Mouse (Mus musculus) kidney, postnatal 0 days (tissue): ENCODE measurements around the gene Cic. TPM values are rescaled to one million over a fixed set of nuclear protein-coding genes. Genes with fewer than 3 reads are reported as not detected.

Source experiments
- ATAC-seq: fragments of 200-750 bp; cut with Nextera tagmentation; replicated peaks from 2 replicates; pipeline ENCODE4 v1.8.0; 2017; ENCODE audit warnings: low read depth, moderate number of reproducible peaks, moderate TSS enrichment, moderate library complexity; ENCODE audit not compliant: low FRiP score
- DNase-seq: peaks from one replicate; pipeline ENCODE4 v3.0.0-alpha.2; 2016; ENCODE audit warnings: low spot score
- H3K27ac ChIP-seq: fragments of 300-500 bp; sonication (generic); 2 replicates; pipeline ENCODE4 v1.5.1; 2014; ENCODE audit warnings: mild to moderate bottlenecking
- H3K27me3 ChIP-seq: fragments of 300-500 bp; sonication (generic); 2 replicates; pipeline ENCODE4 v1.6.1; 2014; ENCODE audit warnings: low read length, mixed read lengths; ENCODE audit not compliant: insufficient read depth
- H3K36me3 ChIP-seq: fragments of 300-500 bp; sonication (generic); 2 replicates; pipeline ENCODE4 v1.6.1; 2014; ENCODE audit warnings: low read length, mixed read lengths; ENCODE audit not compliant: insufficient read depth
- H3K4me1 ChIP-seq: fragments of 300-500 bp; sonication (generic); replicated peaks from 2 replicates; pipeline ENCODE4 v1.6.1; 2014; ENCODE audit warnings: antibody characterized with exemption, low read length, mixed read lengths; ENCODE audit not compliant: insufficient read depth
- H3K4me2 ChIP-seq: fragments of 300-500 bp; sonication (generic); 2 replicates; pipeline ENCODE4 v1.6.1; 2014; ENCODE audit warnings: mild to moderate bottlenecking, low read length, moderate library complexity, mixed read lengths
- H3K4me3 ChIP-seq: fragments of 300-500 bp; sonication (generic); replicated peaks from 2 replicates; pipeline ENCODE4 v1.5.1; 2014; ENCODE audit warnings: low read depth, low read length
- H3K9ac ChIP-seq: fragments of 300-500 bp; sonication (generic); 2 replicates; pipeline ENCODE4 v1.6.1; 2014; ENCODE audit warnings: low read depth, low read length
- H3K9me3 ChIP-seq: fragments of 300-500 bp; sonication (generic); replicated peaks from 2 replicates; pipeline ENCODE4 v1.6.1; 2016; ENCODE audit warnings: low read length, inconsistent platforms, mixed read lengths
- CTCF ChIP-seq: IDR thresholded peaks from 2 replicates; pipeline ENCODE4 v1.5.1; 2016; ENCODE audit warnings: antibody characterized with exemption, low read depth, mild to moderate bottlenecking, moderate library complexity
- WGBS: fragments of 180-500 bp; shearing (Covaris S2); extraction: QIAGEN DNeasy Blood & Tissue Kit; methylation state at CpG from one replicate; pipeline ENCODE4 v1.1.7; 2014; 5-methylcytosine and 5-hydroxymethylcytosine counted together
- polyA plus RNA-seq: library from polyadenylated mRNA; unstranded; fragments of >200 nt; fragmentation: Nextera tagmentation; extraction: Ambion mirVana; gene quantifications from 2 replicates; pipeline ENCODE4 v1.2.1, GENCODE M21; 2015

Gene Cic
- polyA plus RNA-seq, 1 experiment from 2014 or later = 23.3 TPM

DNA sequence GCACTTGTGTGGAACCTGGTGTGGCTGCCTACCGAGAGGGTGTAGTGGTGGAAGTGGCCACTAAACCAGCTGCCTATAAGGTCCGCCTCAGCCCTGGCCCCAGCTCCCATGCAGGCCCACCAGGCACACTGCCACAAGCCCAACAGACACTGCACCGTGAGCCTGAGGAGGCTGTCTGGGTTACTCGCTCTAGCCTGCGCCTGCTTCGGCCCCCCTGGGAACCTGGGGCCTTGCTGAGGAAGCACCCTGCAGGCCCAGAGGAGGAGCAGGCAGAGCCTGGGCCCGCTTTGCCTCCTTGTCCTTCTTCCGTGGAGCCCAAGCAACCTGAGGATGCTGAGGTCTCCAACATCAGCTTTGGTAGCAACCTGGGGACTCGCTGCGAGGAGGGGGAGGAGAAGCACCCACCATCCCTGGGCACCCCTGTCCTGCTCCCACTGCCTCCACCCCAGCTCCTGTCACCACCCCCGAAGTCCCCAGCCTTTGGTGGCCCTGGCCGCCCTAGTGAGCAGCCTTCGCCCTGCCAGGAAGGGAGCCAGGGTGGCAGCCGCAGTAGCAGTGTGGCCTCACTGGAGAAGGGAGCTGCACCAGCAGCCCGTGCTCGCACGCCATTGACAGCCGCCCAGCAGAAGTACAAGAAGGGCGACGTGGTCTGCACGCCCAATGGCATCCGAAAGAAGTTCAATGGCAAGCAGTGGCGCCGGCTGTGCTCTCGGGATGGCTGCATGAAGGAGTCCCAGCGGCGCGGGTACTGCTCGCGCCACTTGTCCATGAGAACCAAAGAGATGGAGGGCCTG, 4.3 kb downstream of the Cic start:
- no peak for ATAC-seq
- DNase-seq = no peak
- Histone ChIP-seq H3K27ac (no peak overlapping the region), H3K36me3 (peaks cover 22% of the 10 kb centered on the region), H3K4me1 (peaks cover 25% of the 10 kb centered on the region), H3K9me3 (no peaks in the 10 kb centered on the region), H3K9ac (no peak overlapping the region), H3K4me3 (no peak overlapping the region), H3K4me2 (no peak overlapping the region), H3K27me3 (no peaks in the 10 kb centered on the region)
- WGBS = 93% methylated on average over 30 of the region's 30 CpGs
- no peak for TF ChIP-seq CTCF

- 80% methylated on average over 36 of the region's 38 CpGs for WGBS
- H3K9me3 ChIP-seq = no peaks in the 10 kb centered on the region
- no peak overlapping the region for H3K9ac ChIP-seq
- ATAC-seq (no peak), DNase-seq (no peak)
- peaks cover 28% of the 10 kb centered on the region for H3K4me1 ChIP-seq
- TF ChIP-seq CTCF = no peak
- peaks cover 22% of the 10 kb centered on the region for H3K36me3 ChIP-seq
- no peak overlapping the region for H3K4me3 ChIP-seq
- no peaks in the 10 kb centered on the region for H3K27me3 ChIP-seq
- H3K27ac ChIP-seq = no peak overlapping the region
- no peak overlapping the region for H3K4me2 ChIP-seq
These were observed 5.1 kb downstream of the Cic start for GRCm38 (mm10) chr7:25272445-25273258.

DNA sequence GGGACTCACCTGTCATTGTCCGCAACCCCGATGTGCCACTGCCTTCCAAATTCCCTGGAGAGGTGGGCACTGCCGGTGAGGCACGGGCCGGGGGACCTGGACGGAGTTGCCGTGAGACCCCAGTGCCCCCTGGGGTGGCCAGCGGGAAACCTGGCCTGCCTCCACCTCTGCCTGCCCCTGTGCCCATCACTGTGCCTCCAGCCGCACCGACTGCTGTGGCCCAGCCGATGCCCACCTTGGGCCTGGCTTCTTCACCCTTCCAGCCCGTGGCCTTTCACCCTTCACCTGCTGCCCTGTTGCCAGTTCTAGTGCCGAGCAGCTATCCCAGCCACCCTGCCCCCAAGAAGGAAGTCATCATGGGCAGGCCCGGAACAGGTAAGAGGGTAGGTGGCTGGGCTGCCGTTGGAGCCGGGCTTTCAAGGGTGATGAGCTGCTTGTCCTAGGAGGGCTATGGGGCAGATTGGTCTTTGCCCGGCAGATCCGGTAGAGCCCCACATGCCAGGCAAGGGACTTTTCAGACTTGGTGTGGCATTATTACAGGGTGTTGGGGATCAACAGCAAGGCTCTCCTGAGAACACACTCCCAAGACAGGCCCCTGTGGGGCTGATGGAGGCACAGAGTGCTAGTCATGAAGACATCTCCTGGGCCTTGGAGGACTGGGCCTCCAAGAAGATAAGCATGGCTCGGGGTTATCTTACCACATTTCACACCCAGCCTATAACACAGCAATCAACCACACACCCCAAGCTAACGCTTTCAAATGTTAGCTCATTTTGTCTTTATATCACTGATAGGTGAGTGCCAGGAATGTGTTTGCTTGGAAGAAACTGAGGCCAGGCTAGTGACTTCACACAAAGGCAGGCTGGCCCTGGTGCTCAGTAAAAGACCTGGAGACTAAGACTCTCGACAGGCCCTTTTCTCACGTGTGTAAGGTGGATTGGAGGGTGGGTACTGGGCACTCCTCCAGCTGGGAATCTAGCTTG, 6.0 kb downstream of the Cic start:
- no peak for DNase-seq
- Histone ChIP-seq H3K4me3 (no peak overlapping the region), H3K36me3 (peaks cover 22% of the 10 kb centered on the region), H3K9me3 (no peaks in the 10 kb centered on the region), H3K4me2 (no peak overlapping the region), H3K27ac (no peak overlapping the region), H3K4me1 (peaks cover 32% of the 10 kb centered on the region), H3K27me3 (no peaks in the 10 kb centered on the region), H3K9ac (no peak overlapping the region; the same call in 1 of the 2 replicates)
- no peak for ATAC-seq
- no peak for TF ChIP-seq CTCF
- 92% methylated on average over 22 of the region's 22 CpGs for WGBS

DNA sequence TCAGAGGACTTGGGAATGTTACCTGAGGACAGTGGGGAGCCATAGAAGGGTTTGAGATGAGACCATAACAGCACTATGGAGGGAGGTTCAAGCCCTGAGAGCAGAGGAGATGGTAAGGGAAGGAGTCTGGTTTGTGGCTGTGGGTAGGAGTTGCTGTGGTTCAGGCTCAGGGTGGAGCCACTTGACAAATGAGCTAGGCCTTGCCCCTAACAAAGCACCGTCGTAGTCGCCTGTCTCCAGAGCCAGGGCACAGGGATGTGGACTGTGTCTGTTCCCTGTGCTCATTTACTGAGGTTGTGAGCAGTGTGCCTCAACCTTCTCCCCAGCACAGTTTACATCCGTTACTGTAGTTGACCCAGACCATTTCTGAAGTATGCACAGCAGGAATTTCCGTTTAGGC, 7.1 kb downstream of the Cic start:
- 35% methylated on average over 5 of the region's 5 CpGs for WGBS
- Histone ChIP-seq H3K4me2 (no peak overlapping the region), H3K36me3 (peaks cover 22% of the 10 kb centered on the region), H3K4me1 (peaks cover 26% of the 10 kb centered on the region), H3K9ac (peak overlapping the region; percentile 19; the same call in 1 of the 2 replicates), H3K9me3 (no peaks in the 10 kb centered on the region), H3K27me3 (no peaks in the 10 kb centered on the region), H3K4me3 (no peak overlapping the region), H3K27ac (no peak overlapping the region)
- DNase-seq (no peak), ATAC-seq (no peak)
- TF ChIP-seq CTCF = no peak

- WGBS = 88% methylated on average over 3 of the region's 3 CpGs
- Histone ChIP-seq H3K4me1 (peaks cover 26% of the 10 kb centered on the region), H3K9me3 (no peaks in the 10 kb centered on the region)
These were observed 7.5 kb downstream of the Cic start for GRCm38 (mm10) chr7:25274996-25275395.

More at GRCm38 (mm10) chr7:25274996-25275395, 7.5 kb downstream of the Cic start:
- peaks cover 22% of the 10 kb centered on the region for H3K36me3 ChIP-seq
- no peak overlapping the region for H3K4me3 ChIP-seq
- H3K27me3 ChIP-seq = no peaks in the 10 kb centered on the region
- no peak overlapping the region for H3K27ac ChIP-seq
- DNase-seq = no peak
- TF ChIP-seq CTCF = no peak
- no peak for ATAC-seq
- H3K4me2 ChIP-seq = no peak overlapping the region
- 0 out of 2 replicates have a peak overlapping the region, but pooled peaks have one; percentile 19 for H3K9ac ChIP-seq
